Mouse (Mus musculus): ENCODE data around the gene Sult5a1. TPM values are rescaled to one million over a fixed set of nuclear protein-coding genes. Genes with fewer than 3 reads are reported as not detected.

The Sult5a1 gene
- polyA plus RNA-seq, 1 experiment, result 11.2 TPM

GRCm38 (mm10) chr8:123135806-123136205, 22.3 kb downstream of the Sult5a1 start:
- no peak for DNase-seq
- WGBS, result 50% methylated on average over 9 of the region's 9 CpGs
- Histone ChIP-seq H3K36me3 (ENCODE audit: control insufficient read depth, insufficient read depth, low read length) (no peaks in the 10 kb centered on the region), H3K4me3 (ENCODE audit: insufficient read depth, low read depth, low read length) (no peak overlapping the region), H3K27me3 (replicated peaks; ENCODE audit: control insufficient read depth, insufficient read depth, low read length) (no peaks in the 10 kb centered on the region), H3K4me1 (ENCODE audit: control insufficient read depth, insufficient read depth, low read length) (no peaks in the 10 kb centered on the region; the same call in 1 of the 2 replicates), H3K27ac (ENCODE audit: insufficient read depth, low read depth, low read length) (no peak overlapping the region)
- TF ChIP-seq CTCF (conservative IDR thresholded peaks at IDR 0.05; ENCODE audit: insufficient read depth, insufficient read length, low read depth, low read length) (no peak), POLR2A (IDR thresholded peaks at IDR 0.05; ENCODE audit: low read depth, low read length) (no peak)

GRCm38 (mm10) chr8:123135406-123135805, 22.7 kb downstream of the Sult5a1 start:
- H3K27me3 ChIP-seq (replicated peaks; ENCODE audit: control insufficient read depth, insufficient read depth, low read length), result no peaks in the 10 kb centered on the region
- peak; percentile 55 for DNase-seq
- WGBS, result 32% methylated on average over 7 of the region's 7 CpGs
- H3K27ac ChIP-seq (ENCODE audit: insufficient read depth, low read depth, low read length), result no peak overlapping the region
- H3K36me3 ChIP-seq (ENCODE audit: control insufficient read depth, insufficient read depth, low read length), result no peaks in the 10 kb centered on the region
- no peak overlapping the region for H3K4me3 ChIP-seq (ENCODE audit: insufficient read depth, low read depth, low read length)
- TF ChIP-seq CTCF (conservative IDR thresholded peaks at IDR 0.05; ENCODE audit: insufficient read depth, insufficient read length, low read depth, low read length) (no peak), POLR2A (IDR thresholded peaks at IDR 0.05; ENCODE audit: low read depth, low read length) (no peak)
- H3K4me1 ChIP-seq (ENCODE audit: control insufficient read depth, insufficient read depth, low read length), result no peaks in the 10 kb centered on the region; the same call in 1 of the 2 replicates

GRCm38 (mm10) chr8:123134149-123134713, 23.9 kb downstream of the Sult5a1 start:
- Histone ChIP-seq H3K27me3 (replicated peaks; ENCODE audit: control insufficient read depth, insufficient read depth, low read length) (no peaks in the 10 kb centered on the region), H3K4me3 (ENCODE audit: insufficient read depth, low read depth, low read length) (no peak overlapping the region), H3K4me1 (ENCODE audit: control insufficient read depth, insufficient read depth, low read length) (no peaks in the 10 kb centered on the region; the same call in 1 of the 2 replicates), H3K36me3 (ENCODE audit: control insufficient read depth, insufficient read depth, low read length) (no peaks in the 10 kb centered on the region), H3K27ac (ENCODE audit: insufficient read depth, low read depth, low read length) (no peak overlapping the region)
- no peak for DNase-seq
- TF ChIP-seq CTCF (conservative IDR thresholded peaks at IDR 0.05; ENCODE audit: insufficient read depth, insufficient read length, low read depth, low read length) (no peak), POLR2A (IDR thresholded peaks at IDR 0.05; ENCODE audit: low read depth, low read length) (no peak)
- WGBS, result 93% methylated on average over 11 of the region's 11 CpGs

- no peak for DNase-seq
- H3K4me1 ChIP-seq (ENCODE audit: control insufficient read depth, insufficient read depth, low read length), result no peaks in the 10 kb centered on the region; the same call in 1 of the 2 replicates
- H3K4me3 ChIP-seq (ENCODE audit: insufficient read depth, low read depth, low read length), result no peak overlapping the region
- H3K27me3 ChIP-seq (replicated peaks; ENCODE audit: control insufficient read depth, insufficient read depth, low read length), result no peaks in the 10 kb centered on the region
- H3K27ac ChIP-seq (ENCODE audit: insufficient read depth, low read depth, low read length), result no peak overlapping the region
- TF ChIP-seq CTCF (conservative IDR thresholded peaks at IDR 0.05; ENCODE audit: insufficient read depth, insufficient read length, low read depth, low read length) (0 out of 2 replicates have a peak, but pooled peaks have one; percentile 10), POLR2A (IDR thresholded peaks at IDR 0.05; ENCODE audit: low read depth, low read length) (no peak)
- H3K36me3 ChIP-seq (ENCODE audit: control insufficient read depth, insufficient read depth, low read length), result no peaks in the 10 kb centered on the region
- 98% methylated on average over 2 of the region's 2 CpGs for WGBS
These were observed 25.2 kb downstream of the Sult5a1 start for GRCm38 (mm10) chr8:123132953-123133352.

DNA sequence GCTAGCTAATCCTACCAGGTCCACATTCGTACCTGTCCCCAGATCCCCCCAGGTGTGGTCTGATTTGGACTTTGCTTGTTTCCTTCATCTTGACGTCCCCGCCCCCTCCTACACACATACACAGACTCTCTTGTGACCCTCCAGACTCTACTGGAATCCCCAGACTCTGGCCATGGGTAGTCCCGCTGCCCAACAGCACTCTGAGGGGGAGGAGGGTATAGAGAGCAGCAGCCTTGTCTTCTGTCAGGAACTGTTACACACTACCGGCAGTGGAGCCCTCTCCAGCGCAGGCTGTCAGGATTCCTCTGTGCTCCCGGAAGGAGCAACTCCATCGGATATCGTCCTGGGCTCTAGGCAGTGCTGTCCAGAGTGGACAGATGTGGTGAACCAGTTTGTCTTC, 27.1 kb downstream of the Sult5a1 start:
- Histone ChIP-seq H3K4me3 (ENCODE audit: insufficient read depth, low read depth, low read length) (no peak overlapping the region), H3K36me3 (ENCODE audit: control insufficient read depth, insufficient read depth, low read length) (no peaks in the 10 kb centered on the region), H3K4me1 (ENCODE audit: control insufficient read depth, insufficient read depth, low read length) (no peaks in the 10 kb centered on the region; the same call in 1 of the 2 replicates), H3K27ac (ENCODE audit: insufficient read depth, low read depth, low read length) (no peak overlapping the region), H3K27me3 (replicated peaks; ENCODE audit: control insufficient read depth, insufficient read depth, low read length) (no peaks in the 10 kb centered on the region)
- TF ChIP-seq CTCF (conservative IDR thresholded peaks at IDR 0.05; ENCODE audit: insufficient read depth, insufficient read length, low read depth, low read length) (no peak), POLR2A (IDR thresholded peaks at IDR 0.05; ENCODE audit: low read depth, low read length) (no peak)
- DNase-seq, result no peak
- 32% methylated on average over 9 of the region's 9 CpGs for WGBS

DNA sequence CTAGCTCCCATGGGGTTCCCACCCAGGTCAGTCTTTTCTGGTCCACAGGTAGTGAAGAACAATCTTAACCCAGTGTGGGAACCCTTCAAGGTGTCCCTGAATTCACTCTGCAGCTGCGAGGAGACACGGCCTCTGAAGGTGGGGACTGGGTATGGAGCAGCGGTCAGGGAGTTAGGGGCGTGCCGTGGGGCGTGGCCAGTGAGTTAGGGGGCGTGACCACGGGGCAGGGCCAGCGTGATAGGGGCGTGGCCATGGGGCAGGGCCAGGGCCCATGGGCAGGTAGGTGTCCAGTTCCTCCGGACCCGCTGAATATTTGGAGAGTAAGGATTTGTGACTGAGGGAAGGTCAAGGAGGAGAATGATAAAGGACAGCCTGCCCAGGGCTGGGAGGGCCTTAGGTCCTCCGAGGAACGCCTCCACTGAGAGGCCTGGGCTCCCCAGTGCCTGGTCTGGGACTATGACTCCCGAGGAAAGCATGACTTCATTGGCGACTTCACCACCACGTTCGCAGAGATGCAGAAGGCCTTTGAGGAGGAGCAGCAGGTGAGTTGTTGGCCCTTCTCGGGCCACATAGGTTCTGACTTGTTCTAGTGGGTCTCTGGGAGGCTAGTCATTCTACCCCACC, 31.8 kb downstream of the Sult5a1 start:
- DNase-seq, result peak; percentile 80
- 17% methylated on average over 19 of the region's 19 CpGs for WGBS
- H3K4me3 ChIP-seq (ENCODE audit: insufficient read depth, low read depth, low read length), result no peak overlapping the region

GRCm38 (mm10) chr8:123122670-123123069, 35.4 kb downstream of the Sult5a1 start:
- TF ChIP-seq POLR2A (IDR thresholded peaks at IDR 0.05; ENCODE audit: low read depth, low read length) (no peak), CTCF (conservative IDR thresholded peaks at IDR 0.05; ENCODE audit: insufficient read depth, insufficient read length, low read depth, low read length) (no peak)
- H3K4me1 ChIP-seq (ENCODE audit: control insufficient read depth, insufficient read depth, low read length), result no peaks in the 10 kb centered on the region
- 73% methylated on average over 5 of the region's 5 CpGs for WGBS

More for the DNA sequence above, 31.8 kb downstream of the Sult5a1 start:
- Histone ChIP-seq H3K36me3 (ENCODE audit: control insufficient read depth, insufficient read depth, low read length) (no peaks in the 10 kb centered on the region), H3K27me3 (replicated peaks; ENCODE audit: control insufficient read depth, insufficient read depth, low read length) (no peaks in the 10 kb centered on the region), H3K4me1 (ENCODE audit: control insufficient read depth, insufficient read depth, low read length) (no peaks in the 10 kb centered on the region; the same call in 1 of the 2 replicates), H3K27ac (ENCODE audit: insufficient read depth, low read depth, low read length) (no peak overlapping the region)
- TF ChIP-seq CTCF (conservative IDR thresholded peaks at IDR 0.05; ENCODE audit: insufficient read depth, insufficient read length, low read depth, low read length) (no peak), POLR2A (IDR thresholded peaks at IDR 0.05; ENCODE audit: low read depth, low read length) (no peak)

More at GRCm38 (mm10) chr8:123122670-123123069, 35.4 kb downstream of the Sult5a1 start:
- DNase-seq, result no peak
- Histone ChIP-seq H3K4me3 (ENCODE audit: insufficient read depth, low read depth, low read length) (no peak overlapping the region), H3K27me3 (replicated peaks; ENCODE audit: control insufficient read depth, insufficient read depth, low read length) (no peaks in the 10 kb centered on the region), H3K36me3 (ENCODE audit: control insufficient read depth, insufficient read depth, low read length) (no peaks in the 10 kb centered on the region), H3K27ac (ENCODE audit: insufficient read depth, low read depth, low read length) (no peak overlapping the region)
